Mouse (Mus musculus): ENCODE measurements at regions not wholly inside any gene's neighbourhood (a gene's known extent, or its start where the extent isn't known, plus 50 kb on each side); places are given as distances from the start of the nearest gene placed in this dataset.

- no peak for DNase-seq (ENCODE audit: extremely low spot score in 1 of 2, low spot score in 1 of 2)
Observed at GRCm38 (mm10) chr8:113554700-113555455, 80.5 kb upstream of the Mon1b start.

GRCm38 (mm10) chr8:113556994-113557393, 78.4 kb upstream of the Mon1b start:
- DNase-seq (ENCODE audit: extremely low spot score in 1 of 2, low spot score in 1 of 2), result no peak

GRCm38 (mm10) chr8:113581098-113581497, 54.3 kb upstream of the Mon1b start:
- DNase-seq (ENCODE audit: extremely low spot score in 1 of 2, low spot score in 1 of 2), result no peak

GRCm38 (mm10) chr8:113581704-113582103, 53.7 kb upstream of the Mon1b start:
- DNase-seq (ENCODE audit: extremely low spot score in 1 of 2, low spot score in 1 of 2), result no peak

- DNase-seq (ENCODE audit: extremely low spot score in 1 of 2, low spot score in 1 of 2), result peak; percentile 31 to 33
Observed at GRCm38 (mm10) chr8:113582180-113582975, 53.0 kb upstream of the Mon1b start.

GRCm38 (mm10) chr8:113583801-113584200, 51.6 kb upstream of the Mon1b start:
- DNase-seq (ENCODE audit: extremely low spot score in 1 of 2, low spot score in 1 of 2), result peak in 1 of 2 experiments; percentile 21

All from layer of hippocampus, postnatal 25 days (tissue).